Mouse (Mus musculus): ENCODE measurements around the gene Hykk. TPM values are rescaled to one million over a fixed set of nuclear protein-coding genes. Genes with fewer than 3 reads are reported as not detected.
"Not testable (repeated sequence)": the region's sequence is repeated elsewhere in the genome, so short reads cannot be mapped to it uniquely, and the experiment has no call there.

The Hykk gene
- polyA plus RNA-seq, 1 experiment from 2014 or later, result 1.6 TPM

DNA sequence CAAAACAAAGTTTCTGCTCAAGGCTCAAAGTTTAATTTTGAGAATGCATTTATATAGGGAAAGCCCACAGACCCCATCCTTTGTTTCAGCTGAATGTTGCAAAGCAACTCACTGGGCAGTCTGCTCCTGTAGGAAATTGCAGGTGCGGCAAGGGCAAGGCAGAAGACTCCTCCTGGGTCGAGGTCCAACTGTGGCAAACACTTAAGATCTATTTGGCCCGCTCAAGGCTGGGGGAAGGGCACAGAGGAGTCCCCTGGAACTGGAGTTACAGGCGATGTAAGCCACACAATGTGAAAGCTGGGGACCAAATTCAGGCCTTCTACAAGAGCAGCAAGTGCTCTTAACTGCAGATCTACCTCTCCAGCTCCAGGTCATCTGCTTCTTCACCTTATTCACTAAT, 2.9 kb downstream of the Hykk start:
- H3K27ac ChIP-seq (ENCODE audit: low read length), result no peak overlapping the region
- no peaks in the 10 kb centered on the region; the same call in 1 of the 2 replicates for H3K9me3 ChIP-seq (ENCODE audit: control insufficient read depth, low read length)
- H3K4me2 ChIP-seq (ENCODE audit: low read length), result no peak overlapping the region
- H3K4me1 ChIP-seq (replicated peaks; ENCODE audit: control insufficient read depth, insufficient read depth, low read length), result peaks cover 5% of the 10 kb centered on the region
- 72% methylated on average over 4 of the region's 4 CpGs for WGBS
- no peak for ATAC-seq
- no peaks in the 10 kb centered on the region for H3K36me3 ChIP-seq (ENCODE audit: control insufficient read depth, insufficient read depth)
- no peaks in the 10 kb centered on the region for H3K27me3 ChIP-seq (replicated peaks; ENCODE audit: control insufficient read depth, insufficient read depth, low read length)
- no peak overlapping the region for H3K9ac ChIP-seq (replicated peaks; ENCODE audit: low read depth, low read length)
- H3K4me3 ChIP-seq (replicated peaks; ENCODE audit: low read length), result no peak overlapping the region

DNA sequence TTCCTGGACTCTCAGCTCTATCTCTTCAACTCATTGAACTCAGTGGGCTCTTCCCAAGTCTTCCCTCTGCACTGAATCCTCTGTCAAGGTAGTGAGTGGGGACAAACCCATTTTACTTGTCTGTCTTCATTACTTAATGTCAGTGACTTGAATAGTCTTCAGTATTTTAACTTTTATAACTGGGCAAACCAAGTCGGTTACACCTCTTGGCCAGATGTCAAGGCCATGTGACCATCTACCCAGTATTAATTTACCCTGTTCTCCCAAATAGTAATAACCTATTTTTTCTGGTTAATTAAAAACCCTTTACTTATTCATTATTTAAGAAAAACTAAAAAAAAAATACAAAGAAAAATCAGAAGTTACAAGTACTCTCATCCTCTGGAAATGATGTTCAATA, 13.7 kb downstream of the Hykk start:
- Histone ChIP-seq H3K9ac (replicated peaks; ENCODE audit: low read depth, low read length) (no peak overlapping the region), H3K4me1 (replicated peaks; ENCODE audit: control insufficient read depth, insufficient read depth, low read length) (no peaks in the 10 kb centered on the region), H3K4me2 (ENCODE audit: low read length) (no peak overlapping the region), H3K36me3 (ENCODE audit: control insufficient read depth, insufficient read depth) (no peaks in the 10 kb centered on the region), H3K4me3 (replicated peaks; ENCODE audit: low read length) (no peak overlapping the region), H3K27ac (ENCODE audit: low read length) (no peak overlapping the region), H3K27me3 (replicated peaks; ENCODE audit: control insufficient read depth, insufficient read depth, low read length) (no peaks in the 10 kb centered on the region), H3K9me3 (ENCODE audit: control insufficient read depth, low read length) (no peaks in the 10 kb centered on the region)
- no peak for ATAC-seq
- WGBS, result 80% methylated on average over 1 of the region's 1 CpGs

DNA sequence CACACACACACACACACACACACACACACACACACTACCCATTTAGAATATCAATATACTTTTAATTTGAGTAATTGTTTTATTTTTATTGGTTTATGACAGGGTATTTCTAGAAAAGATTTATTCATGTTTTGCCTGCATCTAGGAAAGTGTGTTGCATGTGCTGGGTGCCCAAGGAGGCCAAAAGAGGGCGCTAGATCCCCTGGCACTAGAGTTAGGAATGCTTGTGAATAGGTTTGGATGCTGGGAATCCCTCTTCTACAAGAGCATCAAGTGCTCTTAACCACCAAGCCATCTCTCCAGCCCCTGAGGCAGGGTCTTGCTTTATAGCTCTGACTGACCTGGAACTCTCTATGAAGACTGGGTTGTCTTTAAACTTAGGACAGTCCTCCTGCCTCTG, 14.7 kb downstream of the Hykk start:
- H3K4me1 ChIP-seq (replicated peaks; ENCODE audit: control insufficient read depth, insufficient read depth, low read length), result no peaks in the 10 kb centered on the region

DNA sequence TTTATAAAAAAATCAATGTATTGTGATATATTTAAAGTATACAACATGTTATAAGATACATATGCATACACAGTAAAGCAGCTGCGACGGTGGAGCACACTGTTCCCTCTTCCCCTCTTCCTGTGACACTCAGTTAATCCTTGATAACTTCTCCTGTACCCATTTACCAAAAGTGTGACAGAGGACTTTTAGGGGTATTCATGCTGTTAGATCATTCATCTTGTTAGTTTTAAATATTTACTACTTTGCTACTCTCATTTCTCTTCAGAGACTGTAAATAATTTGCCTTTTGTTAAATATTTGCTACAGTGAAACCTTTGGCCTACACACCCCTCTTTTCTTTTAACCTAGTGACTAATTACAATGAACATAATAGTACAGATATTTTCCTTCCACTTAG, 15.3 kb downstream of the Hykk start:
- no peaks in the 10 kb centered on the region for H3K9me3 ChIP-seq (ENCODE audit: control insufficient read depth, low read length)
- no peak overlapping the region for H3K9ac ChIP-seq (replicated peaks; ENCODE audit: low read depth, low read length)
- no peak overlapping the region for H3K27ac ChIP-seq (ENCODE audit: low read length)
- H3K36me3 ChIP-seq (ENCODE audit: control insufficient read depth, insufficient read depth), result no peaks in the 10 kb centered on the region
- no peak overlapping the region for H3K4me3 ChIP-seq (replicated peaks; ENCODE audit: low read length)
- 73% methylated on average over 2 of the region's 2 CpGs for WGBS
- no peak overlapping the region for H3K4me2 ChIP-seq (ENCODE audit: low read length)
- H3K4me1 ChIP-seq (replicated peaks; ENCODE audit: control insufficient read depth, insufficient read depth, low read length), result no peaks in the 10 kb centered on the region
- no peak for ATAC-seq
- H3K27me3 ChIP-seq (replicated peaks; ENCODE audit: control insufficient read depth, insufficient read depth, low read length), result no peaks in the 10 kb centered on the region

More for the DNA sequence above, 14.7 kb downstream of the Hykk start:
- H3K9me3 ChIP-seq (ENCODE audit: control insufficient read depth, low read length), result no peaks in the 10 kb centered on the region
- no peaks in the 10 kb centered on the region for H3K36me3 ChIP-seq (ENCODE audit: control insufficient read depth, insufficient read depth)
- no peak overlapping the region for H3K4me3 ChIP-seq (replicated peaks; ENCODE audit: low read length)
- ATAC-seq, result no peak
- no peak overlapping the region for H3K9ac ChIP-seq (replicated peaks; ENCODE audit: low read depth, low read length)
- no peaks in the 10 kb centered on the region for H3K27me3 ChIP-seq (replicated peaks; ENCODE audit: control insufficient read depth, insufficient read depth, low read length)
- H3K4me2 ChIP-seq (ENCODE audit: low read length), result no peak overlapping the region
- 0% methylated on average over 1 of the region's 1 CpGs for WGBS
- H3K27ac ChIP-seq (ENCODE audit: low read length), result no peak overlapping the region

DNA sequence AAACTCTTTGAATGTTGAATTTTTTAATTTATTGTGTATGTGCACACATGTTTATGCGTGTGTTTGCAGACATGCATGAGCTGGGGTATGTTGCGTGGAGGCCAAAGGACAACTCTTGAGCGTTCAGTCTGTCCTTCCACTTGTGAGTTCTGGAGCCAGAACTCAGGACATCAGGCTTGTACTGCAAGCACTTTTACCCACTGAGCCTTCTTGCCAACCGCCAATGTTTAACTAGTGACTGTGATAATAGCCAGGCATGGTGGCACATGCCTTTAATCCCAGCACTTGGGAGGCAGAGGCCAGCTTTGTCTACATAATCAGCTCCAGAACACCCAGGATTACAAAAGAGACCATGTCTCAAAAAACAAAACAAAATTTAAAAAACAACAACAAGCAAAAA, 25.0 kb downstream of the Hykk start:
- Histone ChIP-seq H3K9me3 (ENCODE audit: control insufficient read depth, low read length) (no peaks in the 10 kb centered on the region), H3K27me3 (replicated peaks; ENCODE audit: control insufficient read depth, insufficient read depth, low read length) (no peaks in the 10 kb centered on the region), H3K36me3 (ENCODE audit: control insufficient read depth, insufficient read depth) (no peaks in the 10 kb centered on the region), H3K4me3 (replicated peaks; ENCODE audit: low read length) (no peak overlapping the region), H3K4me2 (ENCODE audit: low read length) (no peak overlapping the region), H3K4me1 (replicated peaks; ENCODE audit: control insufficient read depth, insufficient read depth, low read length) (no peaks in the 10 kb centered on the region; the same call in 1 of the 2 replicates), H3K9ac (replicated peaks; ENCODE audit: low read depth, low read length) (no peak overlapping the region), H3K27ac (ENCODE audit: low read length) (no peak overlapping the region)
- no peak for ATAC-seq
- 93% methylated on average over 4 of the region's 4 CpGs for WGBS

DNA sequence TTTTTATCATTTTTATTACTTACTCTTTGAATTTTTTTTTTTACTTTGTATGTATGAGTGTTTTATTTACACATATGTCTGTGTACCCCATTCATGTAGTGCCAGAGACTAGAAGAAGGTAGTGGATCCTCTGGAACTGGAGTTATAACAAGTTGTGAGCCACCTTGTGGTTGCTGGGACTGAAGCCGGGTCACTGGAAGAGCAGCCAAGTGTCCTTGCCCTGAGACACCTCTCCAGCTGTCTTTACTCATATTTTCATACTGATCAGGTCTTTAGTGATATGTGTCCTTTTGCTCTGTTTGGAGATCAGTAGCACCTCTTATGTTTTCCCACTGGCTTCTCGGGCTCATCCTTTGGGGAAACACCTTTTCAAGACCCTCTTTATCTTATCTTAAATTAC, 27.4 kb downstream of the Hykk start:
- H3K9me3 ChIP-seq (ENCODE audit: control insufficient read depth, low read length), result no peaks in the 10 kb centered on the region
- no peak overlapping the region for H3K9ac ChIP-seq (replicated peaks; ENCODE audit: low read depth, low read length)
- H3K4me1 ChIP-seq (replicated peaks; ENCODE audit: control insufficient read depth, insufficient read depth, low read length), result no peaks in the 10 kb centered on the region; the same call in 1 of the 2 replicates
- H3K27ac ChIP-seq (ENCODE audit: low read length), result no peak overlapping the region
- 75% methylated on average over 2 of the region's 2 CpGs for WGBS
- no peaks in the 10 kb centered on the region for H3K36me3 ChIP-seq (ENCODE audit: control insufficient read depth, insufficient read depth)
- H3K4me2 ChIP-seq (ENCODE audit: low read length), result no peak overlapping the region
- no peaks in the 10 kb centered on the region for H3K27me3 ChIP-seq (replicated peaks; ENCODE audit: control insufficient read depth, insufficient read depth, low read length)
- no peak for ATAC-seq
- no peak overlapping the region for H3K4me3 ChIP-seq (replicated peaks; ENCODE audit: low read length)

DNA sequence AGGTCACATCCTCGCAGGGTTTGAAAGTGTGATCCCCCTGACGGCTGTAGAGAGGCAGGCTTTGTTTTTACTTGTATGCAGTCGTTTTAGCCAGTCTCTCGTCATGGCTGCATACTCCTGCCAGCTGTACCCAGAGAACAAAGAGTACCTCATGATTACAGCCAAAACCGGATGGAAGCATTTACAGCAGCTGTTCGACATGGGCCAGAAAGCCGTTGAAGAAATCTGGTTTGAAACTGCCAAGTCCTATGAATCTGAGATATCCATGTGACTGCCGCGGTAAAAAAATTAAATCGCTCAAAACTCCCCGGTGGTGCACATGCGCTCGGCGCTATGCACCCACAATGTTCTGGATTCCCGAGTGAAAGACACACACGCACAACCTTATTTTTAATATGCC, 29.2 kb downstream of the Hykk start:
- H3K27ac ChIP-seq (ENCODE audit: low read length), result no peak overlapping the region
- no peaks in the 10 kb centered on the region for H3K27me3 ChIP-seq (replicated peaks; ENCODE audit: control insufficient read depth, insufficient read depth, low read length)
- H3K36me3 ChIP-seq (ENCODE audit: control insufficient read depth, insufficient read depth), result no peaks in the 10 kb centered on the region
- peak overlapping the region; percentile 4; the same call in 1 of the 2 replicates for H3K4me2 ChIP-seq (ENCODE audit: low read length)
- no peak overlapping the region for H3K4me3 ChIP-seq (replicated peaks; ENCODE audit: low read length)
- no peaks in the 10 kb centered on the region for H3K9me3 ChIP-seq (ENCODE audit: control insufficient read depth, low read length)
- no peak overlapping the region for H3K9ac ChIP-seq (replicated peaks; ENCODE audit: low read depth, low read length)
- WGBS, result 58% methylated on average over 16 of the region's 16 CpGs
- peaks cover 2% of the 10 kb centered on the region for H3K4me1 ChIP-seq (replicated peaks; ENCODE audit: control insufficient read depth, insufficient read depth, low read length)
- ATAC-seq, result no peak

DNA sequence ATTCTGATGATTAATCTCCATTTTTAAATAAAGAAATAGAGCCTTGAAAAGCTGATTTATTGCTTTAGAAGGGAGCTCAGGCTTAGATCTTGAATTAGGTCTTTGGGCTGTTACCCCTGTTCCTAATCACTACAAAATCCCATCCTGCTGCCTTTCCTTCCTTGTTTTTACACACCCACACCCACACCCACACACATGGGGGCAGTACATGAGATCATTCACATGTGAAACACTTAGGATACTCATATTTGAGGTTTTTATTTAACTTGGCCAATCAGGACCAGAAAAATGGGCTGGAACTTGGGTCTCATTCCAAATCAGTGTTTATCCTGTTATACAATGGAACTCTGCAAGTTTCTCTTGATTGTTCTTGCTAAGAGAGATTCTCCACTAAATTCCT, 32.4 kb downstream of the Hykk start:
- H3K9me3 ChIP-seq (ENCODE audit: control insufficient read depth, low read length), result no peaks in the 10 kb centered on the region
- peaks cover 5% of the 10 kb centered on the region for H3K36me3 ChIP-seq (ENCODE audit: control insufficient read depth, insufficient read depth)
- no peak overlapping the region for H3K27ac ChIP-seq (ENCODE audit: low read length)
- no peak overlapping the region for H3K9ac ChIP-seq (replicated peaks; ENCODE audit: low read depth, low read length)
- H3K27me3 ChIP-seq (replicated peaks; ENCODE audit: control insufficient read depth, insufficient read depth, low read length), result no peaks in the 10 kb centered on the region
- peaks cover 21% of the 10 kb centered on the region for H3K4me1 ChIP-seq (replicated peaks; ENCODE audit: control insufficient read depth, insufficient read depth, low read length)
- H3K4me2 ChIP-seq (ENCODE audit: low read length), result no peak overlapping the region
- no peak for ATAC-seq
- H3K4me3 ChIP-seq (replicated peaks; ENCODE audit: low read length), result no peak overlapping the region

DNA sequence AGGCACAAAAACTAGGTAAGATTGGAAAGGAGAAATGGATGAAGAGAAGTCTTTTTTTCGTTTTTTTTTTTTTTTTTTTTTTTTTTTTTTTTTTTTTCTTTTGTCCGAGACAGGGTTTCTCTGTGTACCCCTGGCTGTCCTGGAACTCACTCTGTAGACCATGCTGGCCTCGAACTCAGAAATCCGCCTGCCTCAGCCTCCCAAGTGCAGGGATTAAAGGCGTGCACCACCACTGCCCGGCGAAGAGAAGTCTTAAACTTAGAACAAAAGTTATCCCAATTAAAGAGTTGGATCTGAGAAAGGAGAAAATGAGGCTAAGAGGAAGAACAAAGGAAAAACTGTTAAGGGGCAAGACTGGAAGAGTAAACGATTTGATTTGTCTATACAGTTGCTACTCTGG, 33.1 kb downstream of the Hykk start:
- peaks cover 21% of the 10 kb centered on the region for H3K4me1 ChIP-seq (replicated peaks; ENCODE audit: control insufficient read depth, insufficient read depth, low read length)
- not testable (repeated sequence) for H3K36me3 ChIP-seq (ENCODE audit: control insufficient read depth, insufficient read depth); H3K9me3 ChIP-seq (ENCODE audit: control insufficient read depth, low read length); H3K27me3 ChIP-seq (replicated peaks; ENCODE audit: control insufficient read depth, insufficient read depth, low read length)
- WGBS, result 44% methylated on average over 8 of the region's 8 CpGs
- H3K4me2 ChIP-seq (ENCODE audit: low read length), result peak overlapping the region; percentile 60
- H3K9ac ChIP-seq (replicated peaks; ENCODE audit: low read depth, low read length), result peak overlapping the region; percentile 93
- ATAC-seq, result 0 out of 2 replicates have a peak, but pooled peaks have one; percentile 15
- peak overlapping the region; percentile 96 for H3K4me3 ChIP-seq (replicated peaks; ENCODE audit: low read length)
- H3K27ac ChIP-seq (ENCODE audit: low read length), result peak overlapping the region; percentile 92
